Mouse (Mus musculus) ES-Bruce4 (cell line): ENCODE results near the gene Uqcrc1. TPM values are rescaled to one million over a fixed set of nuclear protein-coding genes. Genes with fewer than 3 reads are reported as not detected.

Experiments used
- H3K27ac ChIP-seq: 2 replicates; pipeline ENCODE4 v1.5.1; 2012; ENCODE audit warnings: low read length, inconsistent platforms; ENCODE audit not compliant: insufficient read depth
- H3K27me3 ChIP-seq: 2 replicates; pipeline ENCODE4 v1.6.1; 2012; ENCODE audit warnings: mild to moderate bottlenecking, low read length, inconsistent platforms; ENCODE audit not compliant: control insufficient read depth, poor library complexity, insufficient read depth, severe bottlenecking
- H3K36me3 ChIP-seq: 2 replicates; pipeline ENCODE4 v1.6.1; 2012; ENCODE audit warnings: inconsistent platforms, mild to moderate bottlenecking, low read length, moderate library complexity; ENCODE audit not compliant: control insufficient read depth, poor library complexity, insufficient read depth, severe bottlenecking
- H3K4me1 ChIP-seq: one replicate; pipeline ENCODE4 v1.8.1; 2011; ENCODE audit warnings: low read length; ENCODE audit not compliant: control insufficient read depth, insufficient read depth
- H3K4me3 ChIP-seq: 2 replicates; pipeline ENCODE4 v1.5.1; 2011; ENCODE audit warnings: low read depth, mild to moderate bottlenecking, low read length
- H3K9ac ChIP-seq: 2 replicates; pipeline ENCODE4 v1.6.1; 2012; ENCODE audit warnings: low read depth, mild to moderate bottlenecking, inconsistent platforms; ENCODE audit not compliant: poor library complexity, severe bottlenecking
- H3K9me3 ChIP-seq: replicated peaks from 2 replicates; pipeline ENCODE4 v1.6.1; 2012; ENCODE audit warnings: mild to moderate bottlenecking, low read length, inconsistent platforms; ENCODE audit not compliant: control insufficient read depth, poor library complexity, insufficient read depth, severe bottlenecking
- CTCF ChIP-seq: IDR thresholded peaks from one replicate; pipeline ENCODE4 v1.8.1; 2011; ENCODE audit warnings: low read depth, low read length
- EP300 ChIP-seq: IDR thresholded peaks from 2 replicates; pipeline ENCODE4 v1.6.1; 2011; ENCODE audit warnings: low read depth, low read length; ENCODE audit not compliant: insufficient read depth
- POLR2A ChIP-seq: IDR thresholded peaks from one replicate; pipeline ENCODE4 v1.8.1; 2011; ENCODE audit warnings: low read length; ENCODE audit not compliant: insufficient read depth
- polyA plus RNA-seq: library from polyadenylated mRNA; stranded (reverse); fragments of >200 nt; gene quantifications from 2 replicates; pipeline ENCODE4 v1.2.4, GENCODE M21; 2011; ENCODE audit warnings: low read depth; ENCODE audit not compliant: missing spikeins, insufficient read depth, insufficient read length

Uqcrc1 gene
- polyA plus RNA-seq, 1 experiment = 183 TPM

DNA sequence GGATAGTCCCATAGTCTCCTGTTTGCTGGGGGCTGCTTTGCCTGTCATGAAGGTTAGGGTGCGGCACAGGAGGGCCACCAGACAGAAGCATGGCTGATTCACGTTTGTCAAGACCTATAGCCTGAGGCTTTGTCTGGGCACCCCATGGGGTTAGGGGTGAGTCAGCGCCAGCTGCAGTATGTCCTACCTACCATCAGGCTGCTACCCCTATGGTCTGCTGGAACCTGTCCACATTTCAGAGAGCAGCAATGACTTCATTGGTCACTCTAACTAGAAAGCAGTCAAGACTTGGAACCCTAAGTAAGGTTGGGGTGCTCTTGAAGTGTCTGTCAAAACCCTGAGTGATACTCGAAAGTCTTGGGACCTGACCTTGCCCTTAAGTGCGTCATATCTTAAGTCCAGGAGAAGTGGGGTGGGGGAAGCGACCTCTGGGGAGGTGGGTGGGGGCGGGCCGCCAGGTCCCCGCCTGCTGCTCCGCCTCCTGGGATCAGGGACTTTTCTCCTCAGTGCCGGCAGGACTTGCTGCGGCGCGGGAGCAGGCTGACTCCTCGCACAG lies 16.7 kb downstream of the Uqcrc1 start, which contains the start of gene Col7a1:
Col7a1 (plus strand) TSS at position 506 of the 556 bp plus-strand sequence.
- TF ChIP-seq POLR2A (no peak), EP300 (no peak), CTCF (no peak)
- Histone ChIP-seq H3K9ac (peak within 1 kb of the TSS; percentile 16; the same call in 1 of the 2 replicates), H3K27ac (no peak within 1 kb of the TSS), H3K9me3 (no peaks in the 10 kb centered on the region), H3K27me3 (no peaks in the 10 kb centered on the region), H3K4me1 (no peaks in the 10 kb centered on the region), H3K4me3 (peak within 1 kb of the TSS; percentile 66), H3K36me3 (peaks cover 20% of the 10 kb centered on the region)

DNA sequence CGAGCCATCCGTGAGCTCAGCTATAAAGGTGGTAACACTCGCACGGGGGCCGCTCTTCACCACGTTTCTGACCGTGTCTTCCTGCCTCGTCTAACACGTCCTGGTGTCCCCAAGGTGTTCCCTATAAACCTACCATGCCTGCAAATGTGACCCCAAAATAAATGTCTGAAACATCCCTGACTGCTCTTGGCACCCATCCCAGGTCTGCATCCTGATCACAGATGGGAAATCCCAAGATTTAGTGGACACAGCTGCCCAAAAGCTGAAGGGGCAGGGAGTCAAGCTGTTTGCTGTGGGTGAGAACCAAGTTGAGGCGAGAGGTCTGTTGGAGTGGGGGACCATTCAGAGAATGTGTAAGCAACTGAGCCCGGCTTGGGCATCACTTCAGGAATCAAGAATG lies 18.8 kb downstream of the Uqcrc1 start:
- no peak overlapping the region for H3K4me3 ChIP-seq
- TF ChIP-seq POLR2A (no peak), EP300 (no peak), CTCF (no peak)

DNA sequence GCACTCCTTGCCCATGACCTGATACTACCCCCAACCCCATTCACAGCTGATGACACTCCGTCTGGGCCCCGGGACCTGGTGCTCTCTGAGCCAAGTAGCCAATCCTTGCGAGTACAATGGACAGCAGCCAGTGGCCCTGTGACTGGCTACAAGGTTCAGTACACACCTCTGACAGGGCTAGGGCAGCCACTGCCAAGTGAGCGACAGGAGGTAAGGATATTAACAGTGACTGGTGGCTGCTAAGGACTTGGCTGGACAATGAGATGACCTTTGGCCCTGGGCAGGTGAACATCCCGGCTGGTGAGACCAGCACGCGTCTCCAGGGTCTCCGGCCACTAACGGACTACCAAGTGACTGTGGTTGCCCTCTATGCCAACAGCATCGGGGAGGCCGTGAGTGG lies 19.4 kb downstream of the Uqcrc1 start:
- no peaks in the 10 kb centered on the region for H3K4me1 ChIP-seq
- no peaks in the 10 kb centered on the region for H3K9me3 ChIP-seq
- no peak overlapping the region for H3K27ac ChIP-seq
- H3K4me3 ChIP-seq = no peak overlapping the region
- TF ChIP-seq POLR2A (no peak), CTCF (no peak), EP300 (no peak)
- no peaks in the 10 kb centered on the region for H3K36me3 ChIP-seq
- no peaks in the 10 kb centered on the region for H3K27me3 ChIP-seq
- no peak overlapping the region for H3K9ac ChIP-seq

More for the DNA sequence above, 18.8 kb downstream of the Uqcrc1 start:
- no peaks in the 10 kb centered on the region for H3K27me3 ChIP-seq
- no peak overlapping the region for H3K27ac ChIP-seq
- no peaks in the 10 kb centered on the region for H3K4me1 ChIP-seq
- H3K9me3 ChIP-seq = no peaks in the 10 kb centered on the region
- no peak overlapping the region for H3K9ac ChIP-seq
- no peaks in the 10 kb centered on the region; the same call in 1 of the 2 replicates for H3K36me3 ChIP-seq

DNA sequence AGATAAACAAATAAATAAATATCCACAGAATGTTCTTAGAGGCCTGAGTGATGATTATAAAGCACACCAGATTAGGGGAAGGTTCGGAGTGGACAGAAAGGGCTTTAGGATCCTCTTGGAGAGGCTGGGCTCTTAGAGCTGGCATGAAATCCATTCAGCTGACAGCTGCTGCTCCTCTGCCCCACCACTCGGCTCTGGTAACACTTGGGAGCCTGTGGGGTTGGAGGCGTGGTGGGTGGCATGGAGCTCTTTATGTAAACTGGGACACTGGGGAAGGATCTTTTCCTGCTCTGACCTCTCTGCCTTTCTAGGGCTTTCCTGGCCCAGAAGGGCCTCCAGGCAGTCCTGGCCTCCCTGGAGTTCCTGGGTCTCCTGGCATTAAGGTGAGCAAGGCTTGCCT lies 27.1 kb downstream of the Uqcrc1 start:
- no peaks in the 10 kb centered on the region for H3K9me3 ChIP-seq
- TF ChIP-seq POLR2A = no peak
- TF ChIP-seq EP300 = no peak
- no peak for TF ChIP-seq CTCF
- no peaks in the 10 kb centered on the region for H3K4me1 ChIP-seq
- H3K36me3 ChIP-seq = no peaks in the 10 kb centered on the region
- H3K4me3 ChIP-seq = no peak overlapping the region
- no peak overlapping the region for H3K27ac ChIP-seq
- H3K9ac ChIP-seq = no peak overlapping the region
- H3K27me3 ChIP-seq = no peaks in the 10 kb centered on the region

DNA sequence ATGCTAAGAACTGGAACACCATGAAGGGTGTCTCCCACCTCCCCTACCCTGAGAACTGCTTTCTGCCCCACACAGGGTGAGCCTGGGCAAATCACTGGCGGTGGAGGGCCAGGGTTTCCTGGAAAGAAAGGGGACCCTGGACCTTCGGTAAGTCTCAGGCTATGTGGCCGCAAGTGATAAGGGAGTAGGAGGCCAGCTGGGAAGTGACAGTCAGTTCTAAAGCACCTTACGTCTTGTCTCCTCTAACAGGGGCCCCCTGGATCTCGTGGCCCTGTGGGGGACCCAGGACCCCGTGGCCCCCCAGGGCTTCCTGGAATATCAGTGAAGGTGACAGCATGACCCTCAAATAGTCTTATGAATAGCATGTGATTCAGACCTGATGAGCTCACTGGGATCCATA lies 27.9 kb downstream of the Uqcrc1 start:
- H3K36me3 ChIP-seq = no peaks in the 10 kb centered on the region
- H3K4me1 ChIP-seq = no peaks in the 10 kb centered on the region
- H3K27ac ChIP-seq = no peak overlapping the region
- no peak overlapping the region for H3K4me3 ChIP-seq
- no peaks in the 10 kb centered on the region for H3K27me3 ChIP-seq
- no peaks in the 10 kb centered on the region for H3K9me3 ChIP-seq
- no peak overlapping the region for H3K9ac ChIP-seq
- TF ChIP-seq CTCF (no peak), POLR2A (no peak), EP300 (no peak)

DNA sequence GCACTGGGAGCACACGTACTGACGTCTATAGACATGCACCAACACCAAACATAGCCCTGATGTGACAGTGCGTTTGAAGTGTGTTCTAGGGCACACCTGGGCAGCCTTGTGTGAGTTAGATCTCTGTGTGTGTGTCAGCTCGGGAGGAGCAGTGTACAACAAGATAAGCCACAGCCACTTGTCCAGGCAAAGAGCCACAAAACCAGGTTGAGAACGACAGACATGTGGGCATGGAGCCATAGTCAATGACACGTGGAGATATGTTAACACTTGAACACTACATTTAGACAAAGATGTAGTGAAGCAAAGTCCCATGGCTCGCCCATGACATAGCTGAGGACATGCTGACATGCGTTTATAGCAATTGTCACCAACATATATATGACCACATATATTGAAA lies 34.2 kb downstream of the Uqcrc1 start:
- Histone ChIP-seq H3K9me3 (no peaks in the 10 kb centered on the region), H3K27ac (no peak overlapping the region), H3K27me3 (no peaks in the 10 kb centered on the region), H3K36me3 (no peaks in the 10 kb centered on the region), H3K4me1 (no peaks in the 10 kb centered on the region), H3K4me3 (no peak overlapping the region), H3K9ac (no peak overlapping the region)
- no peak for TF ChIP-seq POLR2A
- no peak for TF ChIP-seq EP300
- TF ChIP-seq CTCF = no peak
